In the genomic region with DNA sequence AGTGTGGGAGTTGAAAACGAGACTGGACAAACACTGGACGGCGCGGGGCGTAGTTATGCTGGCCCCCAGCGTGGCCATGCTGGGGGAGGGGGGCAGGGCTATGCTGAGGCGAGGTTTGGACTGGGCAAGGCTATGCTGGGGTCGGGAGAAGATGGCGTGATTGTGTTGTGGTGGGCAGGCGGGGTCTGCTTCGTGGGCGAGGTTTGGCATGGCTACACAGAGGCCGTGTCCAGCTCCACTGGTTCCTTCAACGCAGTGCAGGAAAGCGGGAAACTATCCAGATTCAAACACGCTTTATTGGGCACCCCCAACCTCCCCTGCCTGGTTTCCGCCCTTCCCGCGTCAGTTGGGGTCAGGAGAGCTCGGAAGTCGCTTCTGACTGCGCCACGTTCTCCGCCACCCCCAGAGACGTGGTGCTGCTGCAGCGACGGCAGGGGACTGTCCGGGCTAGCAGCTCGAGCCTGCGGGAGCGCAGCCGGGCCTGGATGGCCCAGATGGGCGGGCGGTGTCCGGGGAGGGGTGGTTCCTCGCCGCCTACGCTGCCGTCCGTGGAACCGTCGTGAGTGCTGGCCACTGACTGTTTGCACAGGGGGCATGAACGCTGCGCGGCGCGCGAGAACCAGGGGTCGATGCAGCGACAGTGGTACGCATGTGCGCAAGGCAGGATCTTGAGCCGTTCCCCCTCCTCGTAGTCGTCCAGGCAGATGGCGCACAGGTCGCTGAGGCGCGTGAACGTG, we compare ENCODE assay signal across 9 mouse cellular contexts. TPM values are rescaled to one million over a fixed set of nuclear protein-coding genes. Genes with fewer than 3 reads are reported as not detected.
DNase-seq lines count a peak whose midpoint lies in the region; ATAC-seq lines count a peak whose summit lies in the region.
"Had no signal": no experiment of that assay in that cellular context is flagged by ENCODE, and none has a peak within 500 bp of the region (broad histone marks: within the 10 kb centered on the region; RNA-seq: fewer than 3 reads in every experiment).

No protein-coding gene starts in this region.

- peaks cover 20% of the 10 kb centered on the region for H3K4me1 ChIP-seq in liver, embryonic 13.5 days (replicated peaks)

- 7% methylated on average over 60 of the region's 60 CpGs for WGBS in liver, embryonic 13.5 days (ENCODE audit: insufficient replicate concordance)

- DNase-seq in embryo, embryonic 9.5 days (ENCODE audit: extremely low spot score), result peak; percentile 33
- DNase-seq in embryo, embryonic 10 days (ENCODE audit: low spot score), result no peak
- peak; percentile 36 for DNase-seq in thymus, postnatal 4 days
- DNase-seq in thymus, postnatal 14 days, result no peak
- no peak for DNase-seq in liver, embryonic 13.5 days
- DNase-seq in spleen, adult 12 weeks (ENCODE audit: low spot score), result no peak
- DNase-seq in left cerebral cortex, adult 18-20 months (ENCODE audit: low spot score in 2 of 2), result no peak
- no peak for DNase-seq in layer of hippocampus, postnatal 14 days (ENCODE audit: low spot score in 2 of 2)

- peak overlapping the region; percentile 12; the same call in 1 of the 2 replicates for H3K4me3 ChIP-seq in liver, embryonic 13.5 days (replicated peaks)

- peak overlapping the region; percentile 14; the same call in 1 of the 2 replicates for H3K4me2 ChIP-seq in liver, embryonic 13.5 days

- no peak overlapping the region for H3K27ac ChIP-seq in liver, embryonic 13.5 days

- H3K9me3 ChIP-seq in liver, embryonic 13.5 days (replicated peaks), result no peaks in the 10 kb centered on the region

- no peak overlapping the region for H3K9ac ChIP-seq in liver, embryonic 13.5 days

- peaks cover 79% of the 10 kb centered on the region for H3K27me3 ChIP-seq in liver, embryonic 13.5 days

- H3K36me3 ChIP-seq in liver, embryonic 13.5 days, result no peaks in the 10 kb centered on the region

- no peak for ATAC-seq in liver, embryonic 13.5 days (ENCODE audit: low read depth)

RNA-seq across cellular contexts. Expression of a gene that starts 1.1 kb away (rescaled TPM):
- polyA plus RNA-seq in liver, embryonic 13.5 days (2015; fragmentation: Nextera tagmentation; extraction: Ambion mirVana), result not detected in 2 replicates
- not detected for total RNA-seq in left cerebral cortex, adult 18-20 months (2021)
- total RNA-seq in layer of hippocampus, postnatal 14 days (2021), result not detected
- polyA plus RNA-seq: C2C12 had no signal

RNA-seq across cellular contexts. Expression of a gene that starts 34.9 kb away (rescaled TPM):
- 6.2 and 7.6 TPM in 2 replicates for polyA plus RNA-seq in liver, embryonic 13.5 days (2015; fragmentation: Nextera tagmentation; extraction: Ambion mirVana)
- 100 to 1,000 TPM; 588 to 594 TPM for total RNA-seq in left cerebral cortex, adult 18-20 months (2021)
- 100 to 1,000 TPM; 771 to 772 TPM for total RNA-seq in layer of hippocampus, postnatal 14 days (2021)

RNA-seq across cellular contexts. Expression of a gene that starts 43.0 kb away (rescaled TPM):
- polyA plus RNA-seq in liver, embryonic 13.5 days (2015; fragmentation: Nextera tagmentation; extraction: Ambion mirVana), result 0.08 and 0.14 TPM in 2 replicates
- 1 to 10 TPM; 2.7 to 3.2 TPM for total RNA-seq in left cerebral cortex, adult 18-20 months (2021)
- total RNA-seq in layer of hippocampus, postnatal 14 days (2021), result 1 to 10 TPM; 1.9 to 2.1 TPM

Comparison
In these comparisons a context has a peak if more than half of its experiments do, and no peak if none do; other contexts are left out.
1. DNase-seq: peak in embryo, embryonic 9.5 days (single experiment) and thymus, postnatal 4 days (single experiment); none in embryo, embryonic 10 days (single experiment), thymus, postnatal 14 days (single experiment), liver, embryonic 13.5 days (single experiment), spleen, adult 12 weeks (single experiment), left cerebral cortex, adult 18-20 months (0 of 2) and layer of hippocampus, postnatal 14 days (0 of 2).